In the genomic region with DNA sequence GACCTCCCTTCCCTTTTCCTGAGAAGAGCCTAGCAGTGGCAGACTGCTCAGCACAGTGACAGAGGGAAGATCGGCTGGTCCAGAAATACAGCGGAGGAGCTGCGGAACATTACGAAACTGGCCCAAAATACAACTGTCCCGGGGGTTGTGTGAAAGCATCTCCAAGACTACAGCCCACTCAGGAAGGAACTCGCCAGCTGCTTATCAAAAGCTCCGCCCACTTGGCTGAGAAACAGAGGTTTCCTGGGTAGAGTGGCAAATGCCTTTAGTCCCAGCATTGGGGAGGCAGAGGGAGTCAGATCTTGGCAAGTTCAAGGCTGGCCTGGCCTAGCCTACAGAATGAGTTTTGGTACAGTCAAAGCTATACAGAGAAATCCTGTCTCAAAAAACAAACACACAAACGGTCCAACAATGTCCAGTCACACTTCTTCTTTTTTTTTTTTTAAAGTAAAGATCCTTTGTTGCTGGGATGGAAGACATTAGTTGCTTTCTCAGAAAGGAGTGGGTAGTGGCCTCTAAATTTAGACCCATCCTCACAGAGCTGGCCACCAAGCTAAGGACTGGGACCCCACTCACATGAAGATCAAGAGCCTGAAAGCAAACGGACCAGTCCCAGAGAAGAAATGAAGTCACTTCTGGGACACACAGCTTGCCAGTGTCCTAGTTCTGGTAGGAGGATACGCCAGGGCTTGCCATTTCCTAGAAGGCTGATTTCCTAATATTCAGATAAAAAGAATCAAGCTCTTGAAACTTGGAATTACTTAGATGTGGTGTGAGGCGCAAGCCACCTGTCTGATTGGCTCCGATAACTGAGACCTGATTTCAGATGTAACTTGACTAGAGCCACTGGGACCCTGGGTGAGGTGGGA, we compare ENCODE assay signal across 9 mouse cellular contexts. TPM values are rescaled to one million over a fixed set of nuclear protein-coding genes. Genes with fewer than 3 reads are reported as not detected.
DNase-seq lines count a peak whose midpoint lies in the region; ATAC-seq and TF ChIP-seq lines count a peak whose summit lies in the region.
"Had no signal": no experiment of that assay in that cellular context is flagged by ENCODE, and none has a peak within 500 bp of the region (broad histone marks: within the 10 kb centered on the region; RNA-seq: fewer than 3 reads in every experiment).

No protein-coding gene starts in this region.

- H3K27me3 ChIP-seq in erythroblast, embryonic 14.5 days (ENCODE audit: control insufficient read depth) = no peaks in the 10 kb centered on the region
- H3K27me3 ChIP-seq in lung, postnatal 0 days (replicated peaks; ENCODE audit: insufficient read depth, low read length) = no peaks in the 10 kb centered on the region
- H3K27me3 ChIP-seq: embryonic facial prominence, embryonic 12.5 days had no signal

- TF ChIP-seq CTCF in lung, postnatal 0 days (IDR thresholded peaks at IDR 0.05) = no peak

- H3K4me1 ChIP-seq in erythroblast, embryonic 14.5 days (ENCODE audit: control insufficient read depth) = peaks cover 91% of the 10 kb centered on the region
- H3K4me1 ChIP-seq in lung, postnatal 0 days (ENCODE audit: insufficient read depth, low read depth, low read length) = peaks cover 40% of the 10 kb centered on the region; the same call in 1 of the 2 replicates

- H3K36me3 ChIP-seq in erythroblast, embryonic 14.5 days (ENCODE audit: control insufficient read depth) = peaks cover 67% of the 10 kb centered on the region
- H3K36me3 ChIP-seq in lung, postnatal 0 days (ENCODE audit: insufficient read depth, low read length) = no peaks in the 10 kb centered on the region

- ATAC-seq in lung, postnatal 0 days = peak; percentile 57

- intact Hi-C loops in heart, postnatal 25 days (cut with DNase I) = no loop called here

- peak overlapping the region; percentile 75 for H3K27ac ChIP-seq in lung, postnatal 0 days (ENCODE audit: low read length)
- H3K27ac ChIP-seq: embryonic facial prominence, embryonic 12.5 days had no signal

- DNase-seq in CD4-positive helper T cell, adult 2 months (ENCODE audit: low read depth, low spot score) = peak; percentile 63
- DNase-seq in Muller cell, postnatal 12 days (ENCODE audit: inconsistent ontology term) = peak; percentile 72
- peak; percentile 70 for DNase-seq in heart, postnatal 25 days (ENCODE audit: low spot score)
- DNase-seq in layer of hippocampus, postnatal 10 days (ENCODE audit: low spot score in 2 of 2) = peak; percentile 72 to 76
- DNase-seq in lung, postnatal 0 days (ENCODE audit: low spot score) = peak; percentile 91
- peak; percentile 47 for DNase-seq in right cerebral cortex, postnatal 4 days
- no peak for DNase-seq in natural killer cell, adult 2 months (ENCODE audit: low spot score in 2 of 2)

- H3K4me2 ChIP-seq in lung, postnatal 0 days (replicated peaks; ENCODE audit: low read depth, low read length) = no peak overlapping the region
- H3K4me2 ChIP-seq: embryonic facial prominence, embryonic 12.5 days had no signal

- no peak overlapping the region for H3K9ac ChIP-seq in lung, postnatal 0 days (replicated peaks; ENCODE audit: low read depth)
- H3K9ac ChIP-seq: embryonic facial prominence, embryonic 12.5 days had no signal

- TF ChIP-seq EP300 in lung, postnatal 0 days (IDR thresholded peaks at IDR 0.05) = peak; percentile 79

- WGBS in lung, postnatal 0 days = 27% methylated on average over 12 of the region's 12 CpGs

- no peaks in the 10 kb centered on the region for H3K9me3 ChIP-seq in erythroblast, embryonic 14.5 days (ENCODE audit: control insufficient read depth, low read length)
- H3K9me3 ChIP-seq in lung, postnatal 0 days (ENCODE audit: low read length) = no peaks in the 10 kb centered on the region
- H3K9me3 ChIP-seq: embryonic facial prominence, embryonic 12.5 days had no signal

- H3K4me3 ChIP-seq in erythroblast, embryonic 14.5 days (replicated peaks) = peak overlapping the region; percentile 2
- H3K4me3 ChIP-seq in lung, postnatal 0 days (ENCODE audit: low read depth, low read length) = no peak overlapping the region
- H3K4me3 ChIP-seq: embryonic facial prominence, embryonic 12.5 days had no signal

RNA-seq across cellular contexts. Expression of gene Vps37b, which starts 12.5 kb away (rescaled TPM):
- 19.6 and 21.1 TPM in 2 replicates for polyA plus RNA-seq in erythroblast, embryonic 14.5 days (2012)
- total RNA-seq in heart, postnatal 25 days (2021) = 10 to 100 TPM; 18.2 to 18.6 TPM
- 10 to 100 TPM; 38.4 to 41.6 TPM for total RNA-seq in layer of hippocampus, postnatal 10 days (2021)
- 28.5 and 31.0 TPM in 2 replicates for polyA plus RNA-seq in lung, postnatal 0 days (2015; fragmentation: Nextera tagmentation; extraction: Ambion mirVana)

RNA-seq across cellular contexts. Expression of gene Hip1r, which starts 46.2 kb away (rescaled TPM):
- 0.37 and 0.38 TPM in 2 replicates for polyA plus RNA-seq in erythroblast, embryonic 14.5 days (2012)
- total RNA-seq in heart, postnatal 25 days (2021) = 10 to 100 TPM; 13.4 to 19.0 TPM
- 10 to 100 TPM; 63.7 to 70.1 TPM for total RNA-seq in layer of hippocampus, postnatal 10 days (2021)
- polyA plus RNA-seq in lung, postnatal 0 days (2015; fragmentation: Nextera tagmentation; extraction: Ambion mirVana) = 20.0 and 22.7 TPM in 2 replicates

Comparison
In these comparisons a context has a peak if more than half of its experiments do, and no peak if none do; other contexts are left out.
1. DNase-seq: peak in CD4-positive helper T cell, adult 2 months (single experiment), Muller cell, postnatal 12 days (single experiment), heart, postnatal 25 days (single experiment), layer of hippocampus, postnatal 10 days (2 of 2), lung, postnatal 0 days (single experiment) and right cerebral cortex, postnatal 4 days (single experiment); none in natural killer cell, adult 2 months (0 of 2).